Mouse (Mus musculus) spleen, adult 2 months (tissue): ENCODE measurements around the gene Pus1.

ENCODE experiments used
- CTCF ChIP-seq: fragments of 200-500 bp; IDR thresholded peaks from 2 replicates; pipeline ENCODE4 v1.5.1; 2011; ENCODE audit warnings: mild to moderate bottlenecking, inconsistent platforms; ENCODE audit not compliant: insufficient read depth, insufficient read length, insufficient replicate concordance; ENCODE audit errors: extremely low read depth
- POLR2A ChIP-seq: fragments of 200-500 bp; IDR thresholded peaks from 2 replicates; pipeline ENCODE4 v1.6.1; 2011; ENCODE audit warnings: low read depth, low read length, inconsistent platforms

- TF ChIP-seq POLR2A (no peak), CTCF (no peak)
Measured at GRCm38 (mm10) chr5:110780761-110781528, 486 bp upstream of the Pus1 start.
